Mouse (Mus musculus) frontal cortex, postnatal 10 days (tissue): ENCODE results near the gene Ttc32.
"Not testable (repeated sequence)": the region's sequence is repeated elsewhere in the genome, so short reads cannot be mapped to it uniquely, and the experiment has no call there.

Source experiments
- DNase-seq, 2 experiments: peaks; one replicate each; pipeline ENCODE4 v3.0.0; 2022; ENCODE audit warnings: low spot score in 2 of 2, mixed read lengths in 1 of 2

Gene Ttc32

DNA sequence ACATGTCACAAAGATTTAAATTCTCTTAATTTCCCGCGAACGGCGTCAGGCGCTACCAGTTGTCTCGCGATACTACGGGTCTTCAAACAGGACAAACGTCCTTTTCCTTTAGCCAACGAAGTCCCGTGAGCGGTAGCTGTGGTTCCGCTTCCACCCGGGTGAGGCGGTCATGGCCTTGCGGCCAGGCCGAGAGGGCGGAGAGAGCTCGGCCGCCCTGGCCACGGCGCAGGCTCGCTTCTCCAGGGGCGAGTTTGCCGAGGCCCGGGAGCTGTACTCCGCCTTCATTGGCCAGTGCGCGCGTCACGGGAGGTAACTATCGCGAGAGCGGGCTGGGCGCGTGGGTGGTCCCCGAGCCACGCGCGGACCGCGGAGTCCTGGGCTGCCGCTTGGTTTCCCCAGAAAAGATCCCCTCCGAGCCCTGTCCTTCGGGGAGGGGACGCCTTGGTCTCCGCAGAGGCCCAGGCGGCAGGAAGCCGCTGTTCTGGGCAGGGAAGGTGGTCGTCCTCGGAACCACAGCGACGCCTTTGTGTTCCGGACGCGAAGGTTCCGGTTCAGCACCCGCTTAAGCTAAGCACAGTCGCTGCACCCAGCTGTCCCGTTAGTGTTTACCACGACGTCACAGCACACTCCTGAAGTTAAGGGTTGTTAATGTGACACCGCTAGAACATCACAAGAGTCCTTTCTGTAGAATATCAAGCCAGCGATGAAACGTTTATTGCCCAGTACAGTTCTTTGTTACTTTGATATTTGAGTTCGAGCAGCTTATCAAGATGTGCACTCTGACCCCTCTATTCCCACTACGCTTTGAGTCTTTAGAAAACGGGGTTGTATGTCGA is at the start of gene Ttc32:
TSS of gene Ttc32 (plus strand) at position 110 of the 836 bp plus-strand sequence.
- DNase-seq, result peak; percentile 91 to 95

DNA sequence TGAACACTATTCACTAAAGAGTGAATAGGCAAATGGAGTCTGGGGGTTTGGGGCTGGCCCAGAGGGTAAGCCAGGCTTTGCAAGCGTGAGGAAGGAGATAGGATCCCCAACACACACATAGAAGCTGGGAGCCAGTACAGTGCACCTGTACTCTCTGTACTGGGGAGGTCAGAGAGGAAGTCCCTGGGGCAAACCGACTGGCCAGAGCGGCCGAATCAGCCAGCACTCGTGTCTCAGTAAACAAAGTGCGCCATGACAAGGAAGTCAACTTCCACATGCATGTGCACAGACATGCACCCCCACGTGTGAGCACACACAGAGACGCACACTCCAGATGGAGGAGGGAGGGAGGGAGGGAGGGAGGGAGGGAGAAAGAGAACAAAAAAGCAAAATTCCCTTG is 36.6 kb upstream of the Ttc32 start:
- DNase-seq, result no peak

DNA sequence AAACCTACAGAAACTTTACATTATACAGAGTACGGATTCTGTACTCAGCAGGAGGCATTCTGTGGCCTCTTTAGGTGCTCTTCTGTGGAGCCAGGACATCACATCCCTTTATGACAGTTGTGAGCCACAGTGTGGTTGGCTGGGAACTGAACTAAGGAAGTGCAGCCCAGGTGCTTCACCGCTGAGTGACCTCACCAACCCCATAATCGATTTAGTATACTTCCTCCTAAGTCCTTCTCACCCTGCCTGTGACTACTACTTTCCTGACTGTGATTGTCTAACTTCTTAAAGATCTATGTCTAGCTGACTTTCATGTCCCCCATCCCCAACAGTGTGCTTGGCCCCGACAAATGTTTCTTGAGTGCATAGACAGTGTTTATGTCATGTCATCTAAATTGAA is 31.5 kb upstream of the Ttc32 start:
- DNase-seq, result no peak

DNA sequence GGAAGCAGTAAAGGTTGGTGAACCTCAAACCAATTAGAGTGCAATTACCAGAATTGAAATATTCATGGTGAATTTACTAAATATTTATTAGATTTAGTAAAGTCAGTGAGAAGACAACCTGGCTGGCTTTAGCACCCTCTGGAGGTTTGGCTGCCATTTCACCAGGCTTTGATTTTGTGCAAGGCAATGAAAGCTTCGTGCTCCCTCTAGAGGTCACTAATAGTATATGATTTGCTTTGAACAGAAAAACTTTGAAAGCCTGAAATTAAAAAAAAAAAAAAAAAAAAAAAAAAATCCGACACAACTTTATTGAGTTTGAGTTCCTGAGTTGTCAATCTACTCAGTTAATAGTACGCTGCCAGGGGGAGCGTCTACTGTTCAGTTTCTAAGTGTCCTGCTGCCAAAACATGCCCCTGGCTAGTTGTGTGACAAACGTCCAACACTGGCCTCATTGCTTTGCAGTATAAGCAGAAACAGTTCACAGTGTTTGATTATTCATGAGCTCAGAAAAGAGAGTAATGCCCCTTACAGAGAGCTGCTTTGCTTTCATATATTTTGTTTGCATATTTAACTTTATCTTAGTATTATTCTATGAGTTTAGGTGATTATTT is 27.7 kb upstream of the Ttc32 start:
- DNase-seq, result peak; percentile 19 to 34

DNA sequence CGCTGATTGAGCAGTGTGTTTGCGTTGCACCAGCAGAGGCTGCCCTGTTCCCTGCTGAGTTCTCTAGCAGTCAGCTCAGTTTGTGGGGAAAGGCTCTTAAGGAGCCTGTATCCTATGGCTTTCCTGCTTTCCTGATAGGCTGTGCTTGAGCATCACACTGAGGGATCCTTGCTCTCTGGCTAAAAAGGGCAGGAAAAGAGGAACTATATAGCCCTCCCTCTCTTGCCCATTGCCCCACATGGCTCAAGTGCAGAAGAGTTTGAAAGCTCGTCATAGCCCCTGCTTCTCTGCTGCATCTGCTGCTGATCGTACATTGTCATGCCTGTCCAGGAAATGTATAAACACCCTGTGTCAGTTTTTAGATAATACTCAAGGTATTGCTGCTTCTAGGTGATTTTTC is 22.7 kb upstream of the Ttc32 start:
- no peak for DNase-seq

DNA sequence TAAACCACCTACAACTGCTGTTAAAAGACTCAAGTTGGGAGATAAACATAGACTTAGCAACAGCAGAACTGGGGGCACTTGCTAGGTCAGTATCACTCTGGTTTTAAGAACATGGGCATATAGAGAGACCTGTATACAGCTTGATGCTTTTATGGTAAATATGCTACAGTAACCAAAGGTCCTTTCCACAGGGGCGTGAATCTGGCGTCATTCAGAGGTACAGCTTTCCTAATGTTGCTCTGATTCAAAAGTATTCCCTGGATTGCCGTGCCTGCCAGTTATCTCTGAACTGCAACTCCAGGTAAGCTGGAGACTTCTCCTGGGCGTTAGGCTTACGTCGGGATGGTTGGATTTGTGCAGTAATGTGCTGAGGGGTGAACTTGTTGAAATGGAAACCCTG is 22.0 kb upstream of the Ttc32 start:
- DNase-seq, result no peak

DNA sequence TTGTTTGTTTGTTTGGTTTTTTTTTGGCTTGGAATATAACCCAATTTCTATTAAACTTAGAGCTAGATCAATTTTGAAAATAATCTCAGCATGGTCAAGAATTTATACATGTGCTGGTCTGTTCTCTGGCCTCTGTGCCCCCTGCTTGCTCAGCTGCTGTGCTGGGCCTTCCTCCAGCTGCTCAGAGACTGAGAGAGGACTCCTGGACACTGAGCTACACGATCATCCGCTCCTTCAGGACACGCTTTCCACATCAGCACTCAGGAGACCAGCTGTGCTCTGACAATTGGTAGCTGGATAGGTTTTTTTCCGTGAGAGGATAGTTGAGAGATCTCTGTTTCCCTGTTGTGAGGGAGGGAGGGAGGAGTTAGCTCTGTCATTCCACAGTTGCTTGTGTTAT is 19.5 kb upstream of the Ttc32 start:
- no peak for DNase-seq

DNA sequence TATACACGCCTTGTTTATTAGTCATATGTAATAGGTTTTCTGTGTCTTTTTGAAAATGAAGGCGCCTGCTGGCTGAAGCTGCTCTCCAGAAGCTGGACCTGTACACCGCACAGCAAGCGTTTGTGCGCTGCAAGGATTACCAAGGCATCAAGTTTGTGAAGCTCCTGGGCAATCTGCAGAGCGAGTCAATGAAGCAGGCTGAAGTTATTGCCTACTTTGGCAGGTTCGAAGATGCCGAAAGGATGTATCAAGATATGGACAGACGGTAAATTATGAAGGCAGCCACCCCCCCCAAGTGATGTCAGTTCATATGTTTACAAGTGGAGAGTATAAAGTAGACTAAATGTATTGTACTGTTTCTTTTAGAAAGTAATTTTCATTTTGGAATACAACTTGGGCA is 13.4 kb upstream of the Ttc32 start:
- no peak for DNase-seq

DNA sequence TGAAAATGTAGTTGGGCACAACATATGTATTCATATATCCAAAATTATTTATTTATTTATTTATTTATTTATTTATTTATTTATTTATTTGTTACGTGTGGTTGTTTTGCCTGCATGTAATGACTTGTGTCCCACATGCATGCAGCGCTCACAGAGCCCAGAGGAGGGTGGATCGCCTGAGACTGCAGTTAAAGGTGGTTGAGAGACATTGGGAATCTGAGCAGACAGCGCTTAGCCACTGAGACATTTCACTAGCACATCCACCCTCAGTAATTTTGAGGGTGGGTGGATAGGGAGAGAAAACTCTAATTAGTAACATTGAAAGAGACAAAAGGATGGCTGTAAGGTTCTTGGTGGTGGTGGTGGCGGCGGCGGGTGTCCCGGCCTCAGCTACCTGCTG is 9.4 kb upstream of the Ttc32 start:
- no peak for DNase-seq

DNA sequence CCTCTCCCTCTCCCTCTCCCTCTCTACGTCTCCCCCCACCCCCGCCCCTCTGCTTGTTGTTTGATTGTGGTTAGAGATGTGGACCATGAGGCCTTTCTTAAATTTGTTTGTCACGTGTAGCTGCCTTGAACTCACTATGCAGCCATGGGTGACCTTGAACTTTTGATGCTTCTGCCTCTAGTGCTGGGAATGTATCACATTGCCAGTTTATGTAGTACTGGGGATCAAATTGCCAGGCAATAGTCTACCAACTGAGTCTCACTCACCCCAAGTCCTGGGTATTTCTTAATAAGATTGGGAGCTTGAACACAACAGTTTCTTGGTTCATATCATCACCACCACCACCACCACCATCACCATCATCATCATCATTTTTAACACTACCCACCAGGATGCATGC is 8.8 kb upstream of the Ttc32 start:
- DNase-seq, result no peak

DNA sequence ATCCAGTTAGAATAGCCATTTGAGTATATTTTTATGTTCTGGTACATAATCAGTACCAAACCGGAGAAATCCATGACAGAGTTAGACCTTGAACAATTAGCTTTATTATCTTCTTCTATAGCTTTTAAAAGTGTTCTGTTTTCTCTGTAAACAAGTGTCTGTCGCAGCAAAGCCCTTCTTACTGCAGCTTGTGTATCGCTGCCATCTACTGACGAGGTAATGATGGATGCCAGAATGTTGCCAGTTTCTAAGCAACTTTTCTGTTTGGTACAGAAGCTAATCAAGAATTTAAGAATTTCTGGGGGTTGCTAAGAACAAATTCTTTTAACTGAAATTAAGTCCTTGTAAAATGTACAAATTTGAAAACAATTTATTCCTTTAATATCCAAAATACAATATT is 6.8 kb upstream of the Ttc32 start:
- DNase-seq, result no peak

DNA sequence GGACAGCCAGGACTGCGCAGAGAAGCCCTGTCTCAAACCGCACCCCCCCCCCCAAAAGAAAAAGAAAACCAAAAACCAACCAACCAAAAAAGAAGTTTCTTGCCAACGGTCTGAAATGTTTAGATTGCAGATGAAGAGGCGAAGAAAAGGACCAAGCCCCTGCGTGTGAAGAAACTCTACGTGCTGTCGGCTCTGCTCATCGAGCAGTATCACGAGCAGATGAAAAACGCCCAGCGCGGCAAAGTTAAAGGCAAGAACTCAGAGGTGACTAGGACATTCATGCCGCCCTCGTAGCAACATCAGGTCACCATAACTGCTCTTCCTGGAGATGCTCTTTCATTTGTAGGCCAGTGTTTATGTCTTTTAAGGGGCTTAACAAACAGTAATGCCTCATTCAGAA is 5.7 kb upstream of the Ttc32 start:
- no peak for DNase-seq

DNA sequence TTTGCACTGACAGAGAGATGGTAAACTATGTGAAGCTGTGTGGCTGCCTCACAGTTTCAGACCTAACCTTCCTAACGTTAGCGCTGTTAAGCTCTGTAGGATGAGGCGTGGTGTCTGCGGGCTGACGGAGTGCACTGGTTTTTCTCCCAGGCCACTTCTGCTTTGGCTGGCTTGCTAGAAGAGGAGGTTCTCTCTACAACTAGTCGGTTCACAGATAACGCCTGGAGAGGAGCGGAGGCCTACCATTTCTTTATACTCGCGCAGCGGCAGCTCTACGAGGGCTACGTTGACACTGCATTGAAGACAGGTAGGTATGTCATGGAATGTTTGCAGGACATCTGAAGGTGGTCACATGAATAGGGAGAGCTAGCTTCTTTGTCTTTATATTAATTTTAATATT is 5.1 kb upstream of the Ttc32 start:
- DNase-seq, result no peak

DNA sequence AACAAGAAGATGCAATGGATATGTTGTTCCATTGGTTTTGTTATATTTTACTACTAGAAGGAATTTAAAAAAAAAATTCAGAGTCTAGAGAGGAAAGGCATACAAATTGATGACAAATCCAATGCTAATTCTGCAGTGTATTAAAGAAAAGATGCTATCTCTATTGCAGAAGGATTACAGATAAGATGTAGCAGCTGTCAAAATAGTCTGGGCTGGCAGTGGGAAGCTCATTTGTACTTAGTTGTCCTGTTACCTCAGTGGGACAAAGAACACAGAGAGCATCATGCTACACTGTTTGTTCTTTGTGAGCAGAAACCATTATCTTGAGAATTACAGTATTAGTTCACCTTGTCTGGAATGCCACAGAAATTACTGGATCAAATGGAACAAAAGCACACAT is 3.0 kb upstream of the Ttc32 start:
- DNase-seq, result no peak

DNA sequence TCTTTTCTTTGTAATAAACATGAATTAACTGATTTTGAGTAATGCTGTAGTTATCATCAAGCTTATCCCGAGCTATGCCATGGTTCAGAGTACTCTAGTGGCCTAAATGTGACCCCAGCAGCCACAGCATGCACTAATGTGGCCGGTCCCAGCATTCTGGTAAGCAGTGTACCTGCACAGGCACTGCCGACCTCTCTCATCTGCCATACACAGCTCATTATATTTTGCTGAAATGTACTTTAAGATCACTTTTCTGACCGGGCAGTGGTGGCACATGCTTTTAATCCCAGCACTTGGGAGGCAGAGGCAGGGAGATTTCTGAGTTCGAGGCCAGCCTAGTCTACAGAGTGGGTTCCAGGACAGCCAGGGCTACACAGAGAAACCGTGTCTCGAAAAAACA is 981 bp upstream of the Ttc32 start:
- DNase-seq, result not testable (repeated sequence)

DNA sequence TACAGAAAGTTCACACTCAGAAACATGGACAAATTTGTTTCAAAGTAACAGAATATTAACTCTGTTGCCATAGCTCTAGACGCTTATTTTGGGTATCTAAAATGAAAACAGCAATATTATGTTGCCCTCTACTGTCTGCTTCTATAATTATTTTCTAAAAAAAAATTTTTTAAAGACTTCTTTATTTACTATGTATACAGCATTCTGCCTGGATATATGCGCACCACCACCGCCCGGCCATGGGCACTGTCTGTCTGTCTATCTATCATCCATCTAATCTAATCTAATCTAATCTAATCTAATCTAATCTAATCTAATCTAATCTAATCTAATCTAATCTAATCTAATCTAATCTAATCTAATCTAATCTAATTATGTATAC is 300 bp upstream of the Ttc32 start:
- DNase-seq, result no peak

DNA sequence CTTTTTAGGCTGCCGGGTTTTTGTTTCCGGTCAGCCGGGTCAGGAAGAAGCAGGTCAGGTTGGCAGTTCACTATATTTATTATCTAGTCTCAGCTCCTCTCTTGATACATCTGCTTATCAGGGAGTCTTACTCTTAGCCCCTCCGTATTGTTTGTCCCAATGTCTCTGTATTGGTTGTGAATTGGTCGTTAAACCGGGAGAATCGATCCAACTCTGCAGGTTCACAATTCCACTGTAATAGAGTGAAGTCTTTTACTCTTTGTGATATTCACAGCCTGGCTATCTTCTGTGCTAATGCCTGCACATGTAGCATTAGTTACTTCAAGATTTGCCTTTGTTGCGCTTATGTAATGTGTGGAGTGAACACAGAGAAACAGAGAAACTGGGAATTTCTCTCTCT is 1.4 kb downstream of the Ttc32 start:
- DNase-seq, result no peak

DNA sequence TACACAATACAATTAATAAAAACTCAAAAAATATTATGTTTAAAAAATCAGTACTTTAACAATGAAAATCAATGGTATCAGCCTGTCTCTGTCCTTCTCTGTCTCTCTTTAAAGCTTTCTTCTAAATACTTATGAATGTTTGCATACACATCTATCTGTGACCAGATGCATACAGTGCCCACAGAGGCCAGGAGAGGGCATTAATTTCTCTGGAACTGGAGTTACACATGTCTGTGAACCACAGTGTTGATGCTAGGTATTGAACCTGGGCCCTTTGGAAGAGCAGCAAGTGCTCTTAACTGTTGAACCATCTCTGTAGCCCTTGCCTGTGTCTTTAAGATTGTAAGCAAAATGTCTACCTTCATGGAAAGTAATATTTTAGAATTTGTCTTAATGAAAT is 3.3 kb downstream of the Ttc32 start:
- no peak for DNase-seq

DNA sequence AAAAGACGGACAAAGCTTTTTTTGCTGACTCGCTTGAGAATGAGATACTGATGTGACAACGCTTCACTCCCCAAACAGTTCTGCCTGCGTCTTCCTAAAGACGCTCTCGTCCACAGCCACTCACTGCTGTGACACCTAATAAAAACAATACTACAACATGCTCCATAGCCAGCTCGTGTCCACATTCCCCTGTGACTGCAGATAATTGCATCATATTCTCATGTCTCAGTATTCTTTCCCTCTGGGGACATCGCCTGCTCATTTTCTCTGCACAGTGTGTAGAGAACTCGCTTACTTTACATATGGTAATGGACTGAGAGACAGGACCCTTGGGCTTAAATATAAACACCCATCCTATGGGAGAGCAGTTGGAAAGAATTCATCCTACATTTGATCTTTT is 6.6 kb downstream of the Ttc32 start:
- no peak for DNase-seq

DNA sequence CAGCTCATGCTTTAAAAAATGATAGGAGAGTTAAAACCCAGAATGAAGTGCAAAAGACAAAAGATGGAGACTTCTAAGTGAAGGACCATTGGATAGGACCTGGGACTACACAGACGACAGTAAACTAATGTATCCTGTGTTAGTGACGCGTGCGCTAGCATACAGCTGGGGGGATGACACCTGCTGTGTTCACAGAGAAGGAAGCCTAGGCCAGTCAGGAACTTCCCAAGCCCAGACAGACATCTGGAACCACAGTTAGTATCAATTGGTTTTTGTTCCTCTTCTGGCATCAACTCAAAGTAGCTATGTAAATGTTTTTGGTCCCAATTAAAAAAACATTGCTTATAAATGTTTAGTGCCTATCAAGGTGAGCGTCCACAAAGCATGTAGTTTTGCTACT is 10.4 kb downstream of the Ttc32 start:
- DNase-seq, result no peak

DNA sequence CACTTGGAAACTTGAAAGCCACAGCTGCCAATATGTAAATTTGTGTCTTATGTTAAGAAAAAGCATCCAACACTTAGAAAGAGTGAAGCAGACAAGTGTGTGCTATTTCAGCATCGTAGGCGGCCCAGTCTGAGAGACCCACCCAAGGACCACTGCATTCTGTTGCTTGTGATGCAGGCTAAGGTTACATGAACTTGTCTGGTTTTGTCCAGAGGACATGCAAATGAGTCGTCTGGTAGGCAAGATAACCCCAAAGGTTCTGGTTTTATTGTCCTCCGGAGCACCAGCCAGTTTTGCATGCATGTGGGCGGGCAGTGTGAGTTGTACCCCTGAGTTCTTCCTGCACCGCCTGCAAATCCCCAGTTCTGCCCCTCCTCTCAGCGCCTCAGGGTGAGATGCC is 10.9 kb downstream of the Ttc32 start:
- no peak for DNase-seq

DNA sequence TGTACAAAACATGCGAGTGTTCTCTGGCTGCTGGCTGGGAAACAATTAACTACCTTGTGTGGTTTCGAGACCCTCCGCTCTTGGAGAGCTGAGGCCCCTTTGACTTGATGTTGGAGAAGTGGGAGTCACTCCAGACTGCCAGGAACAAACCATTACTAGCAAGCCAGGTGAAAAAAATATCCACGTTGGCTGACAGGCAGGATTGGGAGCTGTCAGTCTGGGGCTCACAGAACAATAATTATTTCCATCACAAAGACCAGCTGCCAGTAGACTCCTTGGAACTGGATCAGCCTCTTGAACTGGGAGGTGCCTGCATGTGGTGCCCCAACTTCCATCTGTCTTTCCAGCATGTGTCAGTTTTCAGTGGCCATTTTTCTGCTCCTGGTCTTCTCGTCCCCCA is 12.5 kb downstream of the Ttc32 start:
- DNase-seq, result no peak

DNA sequence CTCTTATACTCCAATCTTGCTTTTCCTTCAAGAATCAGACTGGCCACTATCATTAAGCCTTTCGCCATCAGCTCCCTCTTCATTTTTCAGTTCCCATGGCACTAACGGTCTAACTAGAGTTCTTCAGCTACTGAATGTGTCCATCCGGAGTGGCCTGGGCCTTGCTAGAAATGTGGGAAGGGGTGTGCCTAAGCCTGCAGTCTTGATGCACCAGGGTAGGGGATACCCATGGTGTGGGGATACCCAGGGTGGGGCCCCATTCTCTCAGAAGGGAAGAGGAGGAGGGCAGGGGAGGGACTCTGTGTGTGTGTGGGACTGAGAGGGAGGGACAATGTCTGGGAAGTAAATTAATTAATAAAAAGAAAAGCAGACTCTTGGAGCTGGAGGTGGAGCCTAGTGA is 13.0 kb downstream of the Ttc32 start:
- DNase-seq, result no peak

DNA sequence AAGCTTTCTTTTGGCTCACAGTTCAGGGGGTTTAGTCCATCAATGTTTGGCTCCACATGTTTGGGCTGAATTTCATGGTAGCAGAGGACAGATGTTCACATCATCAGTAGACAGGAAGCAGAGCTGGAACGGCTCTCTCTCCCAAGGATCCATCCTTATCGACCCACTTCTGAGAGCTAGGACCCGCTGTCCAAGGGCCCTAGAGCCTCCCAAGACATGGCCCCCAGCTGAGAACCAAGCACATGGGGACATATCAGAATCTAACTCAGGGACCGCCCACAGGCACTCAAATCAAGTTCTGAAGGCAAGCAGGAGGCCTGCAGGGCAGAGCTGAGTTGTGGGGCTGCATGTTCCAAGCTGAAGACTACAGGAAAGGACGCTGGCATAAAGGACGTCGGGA is 14.9 kb downstream of the Ttc32 start:
- no peak for DNase-seq
